Mouse (Mus musculus): ENCODE data around the gene Plekhd1. TPM values are rescaled to one million over a fixed set of nuclear protein-coding genes. Genes with fewer than 3 reads are reported as not detected.
A peak's percentile ranks its signal among the peaks of the same experiment; 100 is the strongest.

Plekhd1 gene
- polyA plus RNA-seq, 1 experiment from 2014 or later: 0.10 TPM

DNA sequence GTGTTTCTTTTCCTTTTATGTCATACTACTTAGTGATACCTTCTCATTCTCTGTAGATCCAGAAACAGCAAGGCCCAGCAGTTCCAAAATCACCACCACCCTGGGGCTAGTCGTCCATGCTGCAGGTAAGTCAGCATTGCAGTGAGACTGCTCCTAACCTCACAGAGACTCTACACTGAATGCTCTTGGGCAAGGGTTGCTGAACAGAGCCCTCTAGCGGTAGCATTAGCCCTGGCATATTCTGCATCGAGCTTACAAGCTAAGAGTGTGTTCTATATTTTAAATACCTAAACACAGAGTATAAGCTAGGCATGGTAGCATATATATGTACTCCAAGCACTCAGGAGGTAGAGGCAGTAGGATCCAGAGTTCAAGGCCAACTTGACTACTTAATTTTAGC is 19.2 kb upstream of the Plekhd1 start:
- Histone ChIP-seq H3K4me2 (replicated peaks) (no peak overlapping the region), H3K27ac (no peak overlapping the region), H3K4me3 (no peak overlapping the region), H3K4me1 (no peaks in the 10 kb centered on the region), H3K9me3 (no peaks in the 10 kb centered on the region), H3K27me3 (no peaks in the 10 kb centered on the region), H3K9ac (no peak overlapping the region), H3K36me3 (peaks cover 51% of the 10 kb centered on the region)
- ATAC-seq (ENCODE audit: low FRiP score, low read depth): peak; percentile 40; the same call in 1 of the 2 replicates
- 20% methylated on average over 3 of the region's 3 CpGs for WGBS

DNA sequence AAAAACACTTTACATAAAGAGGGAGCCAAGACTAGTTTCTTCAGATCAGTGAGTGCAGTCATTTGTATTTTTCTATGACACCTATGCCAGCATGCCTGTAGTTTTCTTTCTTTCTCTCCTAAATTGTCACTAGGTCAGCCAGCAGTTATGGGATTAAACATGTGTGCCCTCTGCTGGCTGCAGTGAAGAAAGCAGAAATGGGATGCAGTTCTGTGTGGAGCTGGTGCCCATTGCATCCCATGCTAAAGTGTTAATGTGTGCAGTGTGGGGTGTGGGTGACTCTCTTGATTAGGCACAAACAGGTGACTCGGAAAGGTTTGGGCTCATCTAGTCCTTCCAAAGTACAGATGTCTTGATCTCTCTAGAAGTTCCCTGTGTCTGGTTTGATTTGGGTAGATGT is 11.1 kb upstream of the Plekhd1 start:
- WGBS: 81% methylated on average over 1 of the region's 1 CpGs
- Histone ChIP-seq H3K4me3 (no peak overlapping the region), H3K27ac (no peak overlapping the region), H3K9me3 (no peaks in the 10 kb centered on the region), H3K27me3 (no peaks in the 10 kb centered on the region), H3K36me3 (peaks cover 34% of the 10 kb centered on the region), H3K4me2 (replicated peaks) (no peak overlapping the region), H3K9ac (no peak overlapping the region), H3K4me1 (no peaks in the 10 kb centered on the region)
- no peak for ATAC-seq (ENCODE audit: low FRiP score, low read depth)

DNA sequence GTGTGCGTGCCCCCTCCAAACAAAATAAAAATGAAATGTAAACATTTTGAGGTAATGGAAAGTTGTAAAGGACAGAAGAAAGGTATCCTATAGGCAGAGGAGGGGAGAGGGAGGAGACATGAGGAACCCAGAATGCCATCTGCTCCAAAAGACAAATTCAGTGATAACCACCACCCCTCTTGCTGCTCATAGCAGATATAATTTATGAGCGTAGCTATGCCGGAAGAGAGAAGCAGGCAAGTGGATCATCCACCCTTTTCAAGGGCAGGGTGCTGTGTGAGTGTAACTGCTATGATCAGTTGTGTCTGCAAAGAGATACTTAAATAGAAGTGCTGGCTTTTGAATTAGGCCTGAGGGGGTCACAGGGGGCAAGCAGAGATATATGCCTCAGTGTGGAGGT is 8.8 kb upstream of the Plekhd1 start:
- no peak for ATAC-seq (ENCODE audit: low FRiP score, low read depth)
- no peak overlapping the region for H3K4me2 ChIP-seq (replicated peaks)
- H3K4me1 ChIP-seq: no peaks in the 10 kb centered on the region
- peaks cover 17% of the 10 kb centered on the region for H3K36me3 ChIP-seq
- H3K27ac ChIP-seq: no peak overlapping the region
- H3K27me3 ChIP-seq: 0 out of 2 replicates have a peak, but pooled peaks cover 4% of the 10 kb centered on the region
- WGBS: 93% methylated on average over 3 of the region's 3 CpGs
- no peak overlapping the region for H3K9ac ChIP-seq
- no peak overlapping the region for H3K4me3 ChIP-seq
- H3K9me3 ChIP-seq: no peaks in the 10 kb centered on the region

DNA sequence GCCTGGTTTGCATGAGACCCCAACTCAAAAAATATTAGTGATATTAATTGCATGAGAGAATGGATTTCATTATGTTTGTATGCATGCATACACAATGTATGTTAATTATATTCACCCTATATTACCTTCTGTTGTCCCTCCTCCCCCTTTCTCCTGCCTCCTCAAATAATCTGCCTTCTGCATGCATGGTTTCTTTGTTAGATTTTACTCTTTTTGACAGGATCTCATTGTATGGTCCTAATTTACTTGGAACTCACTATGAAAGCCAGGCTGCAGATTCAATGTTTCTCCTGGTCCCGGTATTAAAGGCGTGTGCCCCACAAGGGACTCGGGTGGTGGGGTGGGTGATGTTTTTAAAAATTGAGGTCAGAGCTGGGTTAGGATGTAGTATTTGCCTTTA is 8.1 kb upstream of the Plekhd1 start:
- H3K4me2 ChIP-seq (replicated peaks): no peak overlapping the region
- H3K36me3 ChIP-seq: peaks cover 12% of the 10 kb centered on the region
- H3K9ac ChIP-seq: no peak overlapping the region
- H3K4me1 ChIP-seq: no peaks in the 10 kb centered on the region
- WGBS: 93% methylated on average over 3 of the region's 3 CpGs
- no peak overlapping the region for H3K4me3 ChIP-seq
- H3K27ac ChIP-seq: no peak overlapping the region
- H3K9me3 ChIP-seq: no peaks in the 10 kb centered on the region
- no peak for ATAC-seq (ENCODE audit: low FRiP score, low read depth)
- 0 out of 2 replicates have a peak, but pooled peaks cover 4% of the 10 kb centered on the region for H3K27me3 ChIP-seq

DNA sequence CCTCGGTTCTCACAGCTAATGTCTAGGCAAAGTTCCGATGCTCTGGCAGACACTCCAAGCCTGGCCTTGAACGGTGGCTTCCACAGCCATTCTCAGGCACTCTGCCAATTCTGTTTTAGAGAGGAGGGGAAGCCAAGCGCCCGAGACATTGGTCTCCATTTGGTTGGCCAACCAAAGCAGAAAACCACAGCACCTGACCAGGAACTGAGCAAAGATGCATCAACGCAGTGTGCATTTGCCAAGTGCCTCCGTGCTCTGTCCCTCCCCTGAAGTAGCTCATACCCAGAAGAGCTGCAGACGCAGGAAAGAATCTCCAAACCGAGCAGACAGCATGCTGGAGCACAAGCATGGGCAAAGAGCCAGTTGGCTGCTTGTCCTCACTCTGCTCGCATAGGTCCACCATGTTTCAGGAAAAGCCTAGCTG is 4.6 kb upstream of the Plekhd1 start:
- Histone ChIP-seq H3K9me3 (no peaks in the 10 kb centered on the region), H3K36me3 (no peaks in the 10 kb centered on the region), H3K9ac (no peak overlapping the region), H3K4me2 (replicated peaks) (no peak overlapping the region), H3K27me3 (peaks cover 31% of the 10 kb centered on the region), H3K4me3 (no peak overlapping the region), H3K27ac (no peak overlapping the region), H3K4me1 (peaks cover 13% of the 10 kb centered on the region)
- no peak for ATAC-seq (ENCODE audit: low FRiP score, low read depth)
- 79% methylated on average over 10 of the region's 10 CpGs for WGBS

DNA sequence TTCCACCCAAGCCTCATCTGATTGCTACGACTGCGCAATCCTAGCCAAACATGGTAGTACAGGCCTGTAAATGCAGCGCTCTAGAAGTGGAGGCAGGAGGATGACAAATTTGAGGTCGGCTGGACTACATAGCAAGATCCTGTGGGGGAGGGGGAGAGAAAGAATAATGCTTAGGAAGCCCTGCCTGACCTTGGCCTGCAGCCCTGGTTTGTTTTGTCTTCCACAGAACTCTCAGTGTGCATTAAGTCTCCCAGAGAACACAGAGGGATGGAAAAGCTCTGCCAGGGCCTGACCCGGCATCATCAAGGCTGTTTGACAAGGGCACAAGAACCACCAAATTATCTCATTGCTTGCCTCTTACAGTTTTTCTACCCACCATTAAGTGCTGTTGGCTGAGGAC is 2.7 kb upstream of the Plekhd1 start:
- Histone ChIP-seq H3K9ac (no peak overlapping the region), H3K27ac (no peak overlapping the region), H3K4me1 (peaks cover 21% of the 10 kb centered on the region), H3K4me2 (replicated peaks) (no peak overlapping the region), H3K4me3 (no peak overlapping the region), H3K9me3 (no peaks in the 10 kb centered on the region), H3K27me3 (peaks cover 50% of the 10 kb centered on the region), H3K36me3 (no peaks in the 10 kb centered on the region)
- WGBS: 64% methylated on average over 5 of the region's 5 CpGs
- no peak for ATAC-seq (ENCODE audit: low FRiP score, low read depth)

DNA sequence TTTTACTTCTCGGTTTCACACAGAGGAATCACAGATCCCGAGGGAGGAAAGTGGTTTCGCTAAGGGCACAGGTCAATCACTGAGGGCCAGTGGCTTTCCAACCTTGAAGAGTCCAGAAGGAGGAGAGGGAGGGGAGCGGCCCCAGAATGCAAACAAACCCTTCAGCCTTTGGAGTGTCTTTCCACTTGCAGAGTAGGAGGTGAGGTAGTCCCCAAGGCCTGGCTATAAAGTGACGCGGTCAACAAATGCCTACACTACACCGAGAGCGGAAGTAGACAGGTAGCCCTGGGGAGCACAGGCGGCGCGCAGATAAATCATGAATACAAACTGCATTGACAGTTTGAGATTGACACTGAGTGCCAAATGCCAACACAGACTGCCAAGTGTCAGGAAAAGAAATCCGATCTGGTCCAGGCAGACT is 710 bp upstream of the Plekhd1 start:
- no peaks in the 10 kb centered on the region for H3K9me3 ChIP-seq
- H3K4me2 ChIP-seq (replicated peaks): peak overlapping the region; percentile 74
- peak overlapping the region; percentile 46 for H3K4me3 ChIP-seq
- no peak overlapping the region for H3K27ac ChIP-seq
- no peak for ATAC-seq (ENCODE audit: low FRiP score, low read depth)
- H3K4me1 ChIP-seq: peaks cover 22% of the 10 kb centered on the region
- H3K9ac ChIP-seq: no peak overlapping the region
- 10% methylated on average over 12 of the region's 12 CpGs for WGBS
- peaks cover 58% of the 10 kb centered on the region for H3K27me3 ChIP-seq
- no peaks in the 10 kb centered on the region for H3K36me3 ChIP-seq

DNA sequence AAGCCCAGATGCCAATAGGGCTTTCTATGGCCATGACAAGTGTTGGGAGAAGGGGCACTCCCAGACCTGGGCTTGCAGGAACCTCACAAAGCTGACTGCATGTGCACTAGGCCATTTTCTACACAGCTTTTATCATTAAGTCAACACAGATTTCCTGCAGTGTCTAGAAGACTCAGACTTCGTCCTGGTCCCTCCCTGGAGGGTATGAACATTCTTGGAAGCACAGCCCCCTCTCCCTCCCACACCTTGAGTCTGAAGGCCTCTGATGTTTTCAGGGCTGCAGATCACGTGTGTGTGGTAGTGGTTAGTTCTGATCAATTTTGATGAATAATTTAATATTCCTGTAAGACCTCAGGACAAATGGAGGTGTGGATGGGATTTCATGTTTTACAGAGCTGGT is 1.3 kb downstream of the Plekhd1 start:
- 28% methylated on average over 2 of the region's 2 CpGs for WGBS
- Histone ChIP-seq H3K4me3 (no peak overlapping the region), H3K27me3 (peaks cover 54% of the 10 kb centered on the region), H3K4me2 (replicated peaks) (no peak overlapping the region), H3K9ac (no peak overlapping the region), H3K27ac (no peak overlapping the region), H3K4me1 (peaks cover 22% of the 10 kb centered on the region), H3K9me3 (no peaks in the 10 kb centered on the region), H3K36me3 (no peaks in the 10 kb centered on the region)
- ATAC-seq (ENCODE audit: low FRiP score, low read depth): no peak

DNA sequence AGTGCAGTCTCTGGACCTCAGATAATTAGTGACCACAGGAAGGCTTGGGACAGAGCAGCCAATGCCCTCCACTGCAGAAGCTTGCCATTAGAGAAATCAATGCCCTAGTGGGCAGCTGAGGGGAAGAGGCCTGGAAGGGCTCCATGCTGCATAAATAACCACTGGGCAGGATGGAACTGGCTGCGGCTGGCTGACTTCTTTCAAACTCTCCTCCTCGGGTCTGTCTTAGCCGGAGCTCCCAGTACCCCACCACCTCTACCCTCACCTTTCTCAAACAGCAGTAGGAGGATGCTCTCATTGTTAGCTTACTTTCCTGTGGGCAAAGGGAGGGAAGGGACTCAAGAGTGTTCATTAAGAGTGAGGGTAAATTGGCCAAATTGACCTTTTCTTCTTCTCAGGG is 2.6 kb downstream of the Plekhd1 start:
- Histone ChIP-seq H3K4me2 (replicated peaks) (no peak overlapping the region), H3K36me3 (no peaks in the 10 kb centered on the region), H3K9ac (no peak overlapping the region), H3K27me3 (peaks cover 54% of the 10 kb centered on the region), H3K9me3 (no peaks in the 10 kb centered on the region), H3K4me1 (peaks cover 22% of the 10 kb centered on the region), H3K4me3 (no peak overlapping the region), H3K27ac (no peak overlapping the region)
- no peak for ATAC-seq (ENCODE audit: low FRiP score, low read depth)
- WGBS: 86% methylated on average over 3 of the region's 3 CpGs

DNA sequence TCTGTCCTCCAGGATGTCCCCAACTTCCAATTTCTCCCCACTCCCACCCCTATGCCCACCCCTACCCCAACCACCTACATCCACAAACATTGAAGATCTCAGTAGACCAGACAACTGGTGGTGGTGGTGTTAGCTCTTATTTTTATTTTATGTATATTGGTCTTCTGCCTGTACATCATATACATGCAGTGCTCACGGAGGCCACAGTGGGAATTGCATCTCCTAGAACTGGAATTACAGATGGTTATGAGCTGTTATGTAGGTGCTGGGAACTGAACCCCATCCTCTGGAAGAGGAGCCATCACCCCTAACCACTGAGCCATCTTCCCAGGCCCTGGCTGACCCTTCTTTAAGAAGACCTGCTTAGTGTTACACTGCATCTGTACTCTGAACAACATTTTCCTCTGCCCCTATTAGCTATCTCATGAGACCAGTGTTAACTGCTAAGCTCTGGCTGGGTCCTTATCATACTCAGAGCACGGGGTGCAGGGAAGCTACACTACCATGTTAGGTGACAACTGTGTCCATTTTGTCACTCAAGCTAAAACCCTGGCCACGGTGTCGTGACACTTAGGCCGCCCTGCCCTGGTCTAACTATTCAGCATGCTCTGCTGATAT is 6.2 kb downstream of the Plekhd1 start:
- Histone ChIP-seq H3K27me3 (peaks cover 18% of the 10 kb centered on the region), H3K9ac (no peak overlapping the region), H3K4me2 (replicated peaks) (no peak overlapping the region), H3K4me3 (no peak overlapping the region), H3K9me3 (no peaks in the 10 kb centered on the region), H3K36me3 (no peaks in the 10 kb centered on the region), H3K4me1 (peaks cover 4% of the 10 kb centered on the region; the same call in 1 of the 2 replicates), H3K27ac (no peak overlapping the region)
- no peak for ATAC-seq (ENCODE audit: low FRiP score, low read depth)
- 85% methylated on average over 5 of the region's 5 CpGs for WGBS

DNA sequence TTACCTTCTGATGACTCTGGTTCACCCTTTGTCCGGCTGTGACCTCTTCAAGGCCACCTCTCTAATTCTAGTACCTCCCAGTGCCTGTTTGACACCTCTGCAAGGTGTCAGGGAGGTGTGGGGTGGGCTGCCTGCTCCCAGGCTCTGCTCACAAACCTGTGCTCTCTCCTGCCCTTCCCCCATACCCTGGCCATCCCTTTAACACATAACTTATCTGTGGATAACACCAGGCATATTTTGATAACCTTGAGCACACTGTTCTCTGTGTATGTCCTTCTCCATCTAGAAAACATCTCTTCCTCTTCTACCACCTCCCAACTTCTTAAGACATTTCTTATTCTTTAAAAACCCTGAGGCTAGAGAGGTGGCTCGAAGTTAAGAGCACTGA is 6.7 kb downstream of the Plekhd1 start:
- 61% methylated on average over 2 of the region's 2 CpGs for WGBS
- no peaks in the 10 kb centered on the region for H3K36me3 ChIP-seq
- H3K9ac ChIP-seq: no peak overlapping the region
- no peak overlapping the region for H3K4me2 ChIP-seq (replicated peaks)
- no peak for ATAC-seq (ENCODE audit: low FRiP score, low read depth)
- H3K27me3 ChIP-seq: peaks cover 13% of the 10 kb centered on the region
- H3K9me3 ChIP-seq: no peaks in the 10 kb centered on the region
- H3K27ac ChIP-seq: no peak overlapping the region
- no peak overlapping the region for H3K4me3 ChIP-seq
- H3K4me1 ChIP-seq: peaks cover 4% of the 10 kb centered on the region; the same call in 1 of the 2 replicates

DNA sequence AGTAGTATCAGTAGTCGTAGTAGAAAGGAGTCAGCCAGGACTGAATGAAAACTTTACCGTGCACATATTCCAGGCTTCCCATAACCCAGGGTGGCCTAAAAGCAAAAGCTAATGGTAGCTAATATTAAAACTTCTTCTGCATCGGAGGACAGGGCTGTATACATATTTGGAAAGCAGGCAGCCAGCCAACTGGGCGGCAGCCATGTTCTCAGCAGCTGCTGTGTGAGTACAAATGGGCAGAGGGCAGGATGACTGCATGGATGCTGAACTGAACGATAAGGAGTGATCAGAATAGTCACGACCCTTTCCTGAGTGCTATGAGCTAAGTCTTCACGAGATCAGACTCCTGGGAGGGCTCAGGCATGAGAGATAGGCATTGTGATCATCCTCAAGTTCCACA is 8.9 kb downstream of the Plekhd1 start:
- no peak overlapping the region for H3K9ac ChIP-seq
- no peaks in the 10 kb centered on the region for H3K36me3 ChIP-seq
- no peak overlapping the region for H3K4me3 ChIP-seq
- no peak overlapping the region for H3K27ac ChIP-seq
- H3K4me1 ChIP-seq: peaks cover 5% of the 10 kb centered on the region
- WGBS: 72% methylated on average over 7 of the region's 7 CpGs
- H3K9me3 ChIP-seq: no peaks in the 10 kb centered on the region
- ATAC-seq (ENCODE audit: low FRiP score, low read depth): no peak
- H3K27me3 ChIP-seq: no peaks in the 10 kb centered on the region
- no peak overlapping the region for H3K4me2 ChIP-seq (replicated peaks)

DNA sequence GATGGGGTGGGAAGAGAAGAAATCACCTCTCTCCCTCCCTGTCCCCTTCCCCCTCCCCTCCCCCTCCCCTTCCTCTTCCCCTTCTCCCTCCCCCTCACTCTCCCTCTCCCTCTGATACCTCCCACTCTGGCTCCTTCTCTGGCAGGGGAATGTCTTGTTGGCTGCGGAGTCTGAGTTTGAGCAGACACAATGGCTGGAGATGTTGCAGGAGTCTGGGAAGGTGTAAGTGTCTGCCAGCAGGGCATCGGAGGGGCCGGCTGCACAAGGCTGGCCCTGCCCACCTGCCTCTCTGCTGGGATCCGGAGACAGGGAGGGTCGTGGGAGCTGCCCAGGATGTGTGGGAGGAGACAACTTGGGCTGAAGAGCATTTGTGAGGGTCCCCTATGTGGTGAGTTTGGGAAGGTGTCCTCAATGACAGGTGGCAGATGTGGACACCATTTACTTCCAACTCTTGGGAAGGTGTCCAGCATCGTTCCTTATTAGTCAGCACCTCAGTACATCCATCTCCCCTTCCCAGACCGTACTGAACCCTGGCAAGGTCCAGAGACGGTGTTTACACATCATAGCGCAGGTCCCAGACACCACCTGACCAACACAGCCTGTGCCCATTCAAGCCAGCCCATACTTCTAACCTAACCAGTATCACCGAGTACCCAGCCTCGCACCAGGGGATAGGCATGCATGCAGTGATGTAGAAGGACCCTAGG is 14.0 kb downstream of the Plekhd1 start:
- 55% methylated on average over 11 of the region's 11 CpGs for WGBS
- no peak overlapping the region; the same call in 1 of the 2 replicates for H3K27ac ChIP-seq
- H3K4me1 ChIP-seq: peaks cover 15% of the 10 kb centered on the region
- no peaks in the 10 kb centered on the region for H3K9me3 ChIP-seq
- no peaks in the 10 kb centered on the region for H3K27me3 ChIP-seq
- H3K4me3 ChIP-seq: no peak overlapping the region
- no peak for ATAC-seq (ENCODE audit: low FRiP score, low read depth)
- no peak overlapping the region for H3K9ac ChIP-seq
- H3K36me3 ChIP-seq: no peaks in the 10 kb centered on the region
- no peak overlapping the region for H3K4me2 ChIP-seq (replicated peaks)
